Mouse (Mus musculus): ENCODE measurements around the gene Fhit. TPM values are rescaled to one million over a fixed set of nuclear protein-coding genes. Genes with fewer than 3 reads are reported as not detected.
"Not testable (repeated sequence)": the region's sequence is repeated elsewhere in the genome, so short reads cannot be mapped to it uniquely, and the experiment has no call there.

The Fhit gene
- polyA plus RNA-seq, 1 experiment from 2014 or later = 3.3 TPM

DNA sequence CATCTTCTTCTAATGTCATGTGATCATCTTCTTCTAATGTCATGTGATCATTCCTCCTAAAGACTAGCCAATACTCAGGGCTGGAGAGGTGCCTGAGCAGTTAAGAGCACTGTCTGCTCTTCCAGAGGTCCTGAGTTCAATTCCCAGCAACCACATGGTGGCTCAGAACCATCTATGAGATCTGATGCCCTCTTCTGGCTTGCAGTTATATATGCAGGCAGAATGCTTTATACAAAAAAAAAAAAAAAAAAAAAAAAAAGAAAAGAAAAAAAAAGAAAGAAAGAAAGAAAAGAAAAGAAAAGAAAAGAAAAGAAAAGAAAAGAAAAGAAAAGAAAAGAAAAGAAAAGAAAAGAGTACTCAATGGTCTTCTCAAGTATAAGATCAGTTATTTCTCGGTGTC is 407.0 kb downstream of the Fhit start:
- 96% methylated on average over 1 of the region's 1 CpGs for WGBS
- not testable (repeated sequence) for H3K9me3 ChIP-seq; H3K27me3 ChIP-seq (replicated peaks; ENCODE audit: low read depth, poor library complexity, severe bottlenecking); H3K4me1 ChIP-seq; H3K4me3 ChIP-seq; H3K36me3 ChIP-seq (replicated peaks); H3K27ac ChIP-seq (replicated peaks); DNase-seq (ENCODE audit: low spot score)

DNA sequence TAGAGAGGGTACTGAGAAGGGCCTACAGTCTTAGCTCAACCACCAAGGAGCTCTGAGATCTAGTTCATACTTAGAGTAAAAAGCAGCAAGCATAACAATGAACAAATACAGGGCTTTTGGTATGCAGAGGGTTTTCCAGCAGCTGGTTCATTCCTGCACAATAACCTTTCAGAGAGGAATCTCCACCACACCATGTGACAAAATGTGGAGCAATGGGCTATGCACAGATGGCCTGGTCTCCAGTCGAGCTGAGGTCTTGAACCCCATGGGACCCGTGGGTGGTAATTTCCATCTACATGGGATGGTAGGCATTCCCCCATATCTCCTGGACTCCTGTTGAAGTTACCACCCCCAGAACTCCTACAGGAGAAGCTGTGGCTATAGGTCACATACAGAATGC is 423.8 kb downstream of the Fhit start:
- H3K4me3 ChIP-seq = no peak overlapping the region
- H3K27me3 ChIP-seq (replicated peaks; ENCODE audit: low read depth, poor library complexity, severe bottlenecking) = no peaks in the 10 kb centered on the region
- no peak for DNase-seq (ENCODE audit: low spot score)
- 79% methylated on average over 2 of the region's 2 CpGs for WGBS
- no peaks in the 10 kb centered on the region for H3K9me3 ChIP-seq
- H3K4me1 ChIP-seq = no peaks in the 10 kb centered on the region
- no peaks in the 10 kb centered on the region for H3K36me3 ChIP-seq (replicated peaks)
- H3K27ac ChIP-seq (replicated peaks) = no peak overlapping the region

DNA sequence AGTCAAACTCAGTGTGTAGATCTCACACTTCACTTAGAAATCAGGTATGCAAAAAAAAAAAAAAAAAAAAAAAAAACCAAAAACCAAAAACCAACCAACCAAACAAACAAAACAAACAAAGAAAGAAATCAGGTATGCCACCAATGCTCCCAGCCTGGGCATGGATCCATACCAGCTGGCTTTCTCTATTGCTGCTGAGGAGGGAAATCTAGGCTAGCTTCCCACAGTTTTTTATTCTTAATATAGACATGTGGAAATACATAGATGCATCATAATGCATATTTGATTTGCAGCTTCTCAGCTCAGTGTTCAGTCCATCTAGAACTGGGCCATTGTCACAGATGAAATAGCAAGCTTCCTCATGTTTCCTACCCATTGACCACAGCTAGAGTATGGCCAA is 439.3 kb downstream of the Fhit start:
- no peaks in the 10 kb centered on the region for H3K4me1 ChIP-seq
- no peaks in the 10 kb centered on the region for H3K27me3 ChIP-seq (replicated peaks; ENCODE audit: low read depth, poor library complexity, severe bottlenecking)
- H3K4me3 ChIP-seq = no peak overlapping the region
- no peaks in the 10 kb centered on the region for H3K36me3 ChIP-seq (replicated peaks)
- no peak for DNase-seq (ENCODE audit: low spot score)
- H3K27ac ChIP-seq (replicated peaks) = no peak overlapping the region
- no peaks in the 10 kb centered on the region for H3K9me3 ChIP-seq

DNA sequence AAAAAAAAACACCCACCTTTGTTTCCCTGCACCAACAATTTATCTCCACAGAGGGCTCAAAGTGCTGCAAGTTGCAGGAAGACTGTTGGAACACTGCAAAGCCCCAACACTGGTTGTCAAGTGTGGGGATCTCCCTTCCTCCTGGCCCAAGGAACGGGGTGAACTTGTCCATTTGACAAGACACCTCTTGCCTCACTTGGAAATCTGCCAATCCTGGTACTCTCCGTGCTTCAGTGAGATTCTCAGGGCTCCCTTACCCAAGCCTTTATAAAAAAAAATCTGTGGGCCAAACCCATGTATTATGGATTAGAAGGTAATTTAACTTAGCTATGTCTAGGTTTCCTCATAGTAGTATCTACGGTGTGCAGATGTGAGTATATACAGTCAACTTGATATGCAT is 448.9 kb downstream of the Fhit start:
- Histone ChIP-seq H3K4me1 (no peaks in the 10 kb centered on the region), H3K9me3 (no peaks in the 10 kb centered on the region), H3K4me3 (no peak overlapping the region), H3K27me3 (replicated peaks; ENCODE audit: low read depth, poor library complexity, severe bottlenecking) (no peaks in the 10 kb centered on the region), H3K36me3 (replicated peaks) (no peaks in the 10 kb centered on the region), H3K27ac (replicated peaks) (no peak overlapping the region)
- no peak for DNase-seq (ENCODE audit: low spot score)
- WGBS = 78% methylated on average over 3 of the region's 3 CpGs

DNA sequence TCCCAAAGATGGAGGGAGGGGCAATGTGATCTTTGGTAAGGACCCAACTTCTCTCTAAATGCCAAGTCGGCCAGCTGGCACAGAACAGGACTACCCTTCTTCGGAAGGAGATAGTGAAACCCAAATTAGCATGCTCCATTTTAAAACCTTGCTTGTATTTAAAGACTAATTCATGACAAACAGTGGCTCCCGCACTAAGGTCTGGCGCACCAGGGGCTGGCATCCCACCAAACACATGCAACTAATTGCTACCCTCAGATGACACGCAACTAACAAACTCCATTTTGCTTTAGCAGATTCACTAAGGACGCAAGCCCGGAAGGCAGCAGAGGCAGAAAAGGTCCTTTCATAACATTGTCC is 449.3 kb downstream of the Fhit start:
- WGBS = 80% methylated on average over 7 of the region's 7 CpGs
- Histone ChIP-seq H3K36me3 (replicated peaks) (no peaks in the 10 kb centered on the region), H3K27me3 (replicated peaks; ENCODE audit: low read depth, poor library complexity, severe bottlenecking) (no peaks in the 10 kb centered on the region), H3K4me1 (no peaks in the 10 kb centered on the region), H3K4me3 (no peak overlapping the region), H3K9me3 (no peaks in the 10 kb centered on the region), H3K27ac (replicated peaks) (no peak overlapping the region)
- DNase-seq (ENCODE audit: low spot score) = no peak

DNA sequence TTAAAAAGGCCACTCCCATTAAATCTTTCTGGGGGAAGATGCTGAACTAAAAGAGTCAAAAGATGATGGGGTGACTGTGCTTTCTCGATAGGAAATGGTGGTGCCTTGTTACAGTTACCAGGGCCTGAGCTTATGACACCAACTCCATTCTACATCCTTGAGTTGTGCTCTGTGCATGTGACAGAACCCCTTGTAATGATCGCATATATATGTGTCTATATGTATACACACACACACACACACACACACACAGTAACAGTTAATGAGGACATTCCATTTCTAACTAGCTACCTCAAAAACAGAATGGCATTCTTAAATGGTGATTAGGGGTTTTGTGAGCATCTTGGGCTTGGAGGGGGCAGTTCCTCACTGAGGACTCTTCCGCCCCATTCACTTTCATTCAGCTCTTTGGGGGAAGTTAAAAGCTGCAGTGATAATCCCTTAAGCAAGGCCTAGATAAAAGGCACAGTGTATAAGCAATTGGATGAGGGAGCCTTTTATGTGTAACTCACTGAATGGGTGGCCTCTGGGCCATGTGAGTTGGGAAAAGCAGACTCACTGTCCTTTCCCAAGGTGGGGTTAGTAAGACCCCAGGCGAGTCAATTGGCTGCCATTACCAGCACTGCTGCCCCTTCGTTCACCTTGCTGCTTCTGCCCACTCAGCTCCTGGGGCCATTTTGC is 449.9 kb downstream of the Fhit start:
- no peaks in the 10 kb centered on the region for H3K27me3 ChIP-seq (replicated peaks; ENCODE audit: low read depth, poor library complexity, severe bottlenecking)
- no peaks in the 10 kb centered on the region for H3K4me1 ChIP-seq
- WGBS = 78% methylated on average over 5 of the region's 5 CpGs
- H3K9me3 ChIP-seq = no peaks in the 10 kb centered on the region
- no peak overlapping the region for H3K27ac ChIP-seq (replicated peaks)
- H3K4me3 ChIP-seq = no peak overlapping the region
- H3K36me3 ChIP-seq (replicated peaks) = no peaks in the 10 kb centered on the region
- DNase-seq (ENCODE audit: low spot score) = no peak

DNA sequence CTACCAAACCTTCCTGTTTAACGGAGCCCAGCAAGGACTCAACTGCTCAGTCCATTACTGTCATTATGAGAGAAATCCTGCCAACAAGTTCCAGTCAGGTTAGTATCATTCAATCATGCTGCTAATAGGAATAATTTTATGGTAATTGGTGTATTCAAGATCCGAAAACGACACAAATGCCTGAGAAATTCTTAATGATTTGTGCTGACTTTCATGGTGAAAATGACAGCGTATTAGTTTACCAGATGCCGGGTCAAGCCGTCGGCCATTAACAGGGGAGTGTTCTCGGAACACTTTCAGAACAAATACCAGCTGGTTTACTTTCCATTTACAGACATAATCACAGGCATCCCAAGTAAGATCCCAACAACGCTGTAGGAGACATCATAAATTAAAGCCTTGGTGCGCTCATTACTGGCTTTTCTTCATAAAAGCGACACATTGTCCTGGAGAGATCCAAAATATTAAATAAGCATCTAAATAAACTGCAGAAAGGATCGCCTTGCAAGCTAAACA is 451.0 kb downstream of the Fhit start:
- no peaks in the 10 kb centered on the region for H3K27me3 ChIP-seq (replicated peaks; ENCODE audit: low read depth, poor library complexity, severe bottlenecking)
- no peaks in the 10 kb centered on the region for H3K4me1 ChIP-seq
- DNase-seq (ENCODE audit: low spot score) = no peak
- H3K36me3 ChIP-seq (replicated peaks) = no peaks in the 10 kb centered on the region
- H3K27ac ChIP-seq (replicated peaks) = no peak overlapping the region
- WGBS = 83% methylated on average over 12 of the region's 12 CpGs
- no peaks in the 10 kb centered on the region for H3K9me3 ChIP-seq
- H3K4me3 ChIP-seq = no peak overlapping the region

DNA sequence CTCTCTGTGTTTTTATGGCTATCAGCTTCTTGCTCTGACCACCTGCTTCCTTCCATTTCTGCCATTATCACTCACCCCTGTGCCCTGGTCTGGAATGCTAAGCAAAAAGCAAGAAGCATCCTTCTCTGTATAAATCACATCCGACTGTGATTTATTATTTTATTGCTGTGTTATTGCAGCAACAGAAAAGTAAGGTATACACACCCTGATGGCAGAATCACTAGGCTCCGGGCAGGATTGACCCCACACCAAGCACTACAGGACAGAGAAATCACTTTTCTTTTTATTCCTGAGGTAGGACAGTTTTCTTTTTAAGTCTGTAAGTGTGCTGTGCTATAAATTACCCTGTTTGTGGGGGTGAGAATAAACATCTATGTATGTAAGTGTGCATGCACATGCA is 460.1 kb downstream of the Fhit start:
- Histone ChIP-seq H3K36me3 (replicated peaks) (no peaks in the 10 kb centered on the region), H3K4me1 (no peaks in the 10 kb centered on the region), H3K27me3 (replicated peaks; ENCODE audit: low read depth, poor library complexity, severe bottlenecking) (no peaks in the 10 kb centered on the region), H3K27ac (replicated peaks) (no peak overlapping the region), H3K4me3 (no peak overlapping the region), H3K9me3 (no peaks in the 10 kb centered on the region)
- no peak for DNase-seq (ENCODE audit: low spot score)
- WGBS = 90% methylated on average over 2 of the region's 2 CpGs

DNA sequence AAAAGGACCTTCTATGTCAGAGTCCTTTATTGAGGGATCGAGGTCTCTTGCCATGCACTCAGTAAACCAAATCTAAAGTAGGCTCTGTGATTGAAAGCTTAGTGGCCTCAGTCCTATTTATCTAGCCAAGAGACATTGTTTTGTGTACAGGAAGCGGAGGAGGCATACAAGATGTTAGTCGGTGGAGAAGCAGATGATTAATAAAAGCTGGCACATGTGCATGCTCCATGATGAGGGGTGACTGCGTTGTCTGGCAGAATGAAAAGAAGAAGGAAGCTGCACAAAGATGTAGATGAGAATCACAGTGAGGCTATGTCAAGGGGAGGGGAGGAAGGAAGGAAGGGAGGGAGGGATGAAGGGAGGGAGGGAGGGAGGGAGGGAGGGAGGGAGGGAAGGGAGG is 481.8 kb downstream of the Fhit start:
- Histone ChIP-seq H3K4me1 (no peaks in the 10 kb centered on the region), H3K4me3 (no peak overlapping the region), H3K27me3 (replicated peaks; ENCODE audit: low read depth, poor library complexity, severe bottlenecking) (no peaks in the 10 kb centered on the region), H3K27ac (replicated peaks) (no peak overlapping the region), H3K36me3 (replicated peaks) (no peaks in the 10 kb centered on the region), H3K9me3 (no peaks in the 10 kb centered on the region)
- no peak for DNase-seq (ENCODE audit: low spot score)
- 71% methylated on average over 4 of the region's 4 CpGs for WGBS

DNA sequence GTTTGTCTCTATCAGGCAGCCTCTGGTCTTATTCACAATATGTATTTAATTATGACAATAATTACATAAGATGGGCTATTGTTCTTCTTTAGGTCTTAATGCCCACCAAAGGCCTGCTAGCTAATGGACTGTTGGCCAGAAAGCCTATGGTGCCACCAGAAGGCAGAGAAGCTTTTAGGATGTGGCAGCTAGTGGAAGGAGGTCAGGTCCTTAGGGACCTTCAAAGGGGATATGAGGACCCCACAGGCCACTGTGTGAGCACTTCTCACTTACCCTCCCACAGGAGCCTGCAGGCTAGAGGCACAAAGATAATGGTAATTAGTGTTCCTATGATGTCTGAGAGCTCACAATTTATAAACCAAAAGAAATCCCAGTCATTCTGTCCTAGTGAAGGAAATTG is 482.2 kb downstream of the Fhit start:
- no peaks in the 10 kb centered on the region for H3K4me1 ChIP-seq
- no peak overlapping the region for H3K4me3 ChIP-seq
- H3K27ac ChIP-seq (replicated peaks) = no peak overlapping the region
- DNase-seq (ENCODE audit: low spot score) = no peak
- H3K27me3 ChIP-seq (replicated peaks; ENCODE audit: low read depth, poor library complexity, severe bottlenecking) = no peaks in the 10 kb centered on the region
- H3K36me3 ChIP-seq (replicated peaks) = no peaks in the 10 kb centered on the region
- H3K9me3 ChIP-seq = no peaks in the 10 kb centered on the region

DNA sequence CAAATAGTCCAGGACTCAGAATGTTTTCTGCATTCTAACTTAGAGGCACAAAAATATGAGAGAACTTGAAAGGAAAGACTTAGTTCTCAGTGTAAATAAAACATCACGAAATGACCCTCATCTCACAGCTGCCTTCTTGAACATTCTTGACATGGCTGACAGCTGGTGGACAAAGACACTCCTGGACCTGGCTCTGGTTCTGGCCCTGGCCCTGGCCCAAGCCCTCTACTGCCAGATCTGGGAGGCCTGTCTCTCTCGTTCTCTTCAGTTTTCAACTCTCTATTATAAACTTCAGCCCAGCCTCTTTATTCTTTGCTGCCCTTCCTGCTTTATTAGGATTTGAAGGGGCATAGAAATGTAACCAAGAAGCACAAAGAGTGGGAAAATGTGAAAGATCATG is 484.2 kb downstream of the Fhit start:
- 79% methylated on average over 2 of the region's 2 CpGs for WGBS

DNA sequence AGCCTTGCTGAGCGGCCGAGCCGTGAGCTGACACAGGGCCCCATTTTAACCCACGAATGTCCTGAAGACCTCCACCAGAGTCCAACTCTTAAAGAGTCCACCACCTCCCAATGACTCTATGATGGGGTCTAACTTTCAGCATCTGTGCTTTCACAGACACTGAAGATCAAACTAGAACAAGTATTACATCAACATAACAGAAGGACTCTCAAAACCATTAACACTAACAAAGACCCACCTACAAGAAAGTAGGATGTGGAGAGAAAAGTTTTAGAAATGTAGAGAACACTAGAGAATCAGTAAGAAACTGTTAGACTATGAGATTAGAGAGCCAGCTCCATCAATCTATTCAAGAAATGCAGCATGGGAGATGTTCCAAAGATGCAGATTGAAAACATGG is 501.6 kb downstream of the Fhit start:
- H3K4me1 ChIP-seq = peaks cover 9% of the 10 kb centered on the region
- no peaks in the 10 kb centered on the region for H3K27me3 ChIP-seq (replicated peaks; ENCODE audit: low read depth, poor library complexity, severe bottlenecking)
- no peaks in the 10 kb centered on the region for H3K36me3 ChIP-seq (replicated peaks)
- no peak overlapping the region for H3K4me3 ChIP-seq
- no peak overlapping the region for H3K27ac ChIP-seq (replicated peaks)
- WGBS = 90% methylated on average over 4 of the region's 4 CpGs
- DNase-seq (ENCODE audit: low spot score) = no peak
- no peaks in the 10 kb centered on the region for H3K9me3 ChIP-seq

More for the DNA sequence above, 484.2 kb downstream of the Fhit start:
- Histone ChIP-seq H3K4me1 (no peaks in the 10 kb centered on the region), H3K27ac (replicated peaks) (no peak overlapping the region), H3K4me3 (no peak overlapping the region), H3K9me3 (no peaks in the 10 kb centered on the region), H3K36me3 (replicated peaks) (no peaks in the 10 kb centered on the region), H3K27me3 (replicated peaks; ENCODE audit: low read depth, poor library complexity, severe bottlenecking) (no peaks in the 10 kb centered on the region)
- DNase-seq (ENCODE audit: low spot score) = no peak

DNA sequence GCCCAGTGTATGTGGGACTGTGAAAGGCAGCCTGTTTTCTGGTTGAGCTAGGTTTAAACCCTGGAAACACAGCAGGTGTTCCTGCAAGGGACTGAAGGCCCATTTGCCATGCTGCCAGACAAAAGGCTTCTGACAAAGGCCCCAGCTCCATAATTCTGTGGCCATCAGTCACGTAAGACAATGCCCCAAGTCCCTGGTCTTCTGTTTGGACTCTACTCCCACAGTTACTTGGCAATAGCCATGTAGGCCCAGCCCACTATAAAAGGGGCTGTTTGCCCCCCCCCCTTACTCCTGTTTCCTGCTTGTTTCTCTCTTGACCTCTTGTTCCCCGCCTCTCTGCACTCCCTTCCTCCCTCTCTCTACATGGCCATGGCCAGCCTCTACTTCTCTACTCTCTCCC is 502.5 kb downstream of the Fhit start:
- no peak for DNase-seq (ENCODE audit: low spot score)
- 84% methylated on average over 2 of the region's 2 CpGs for WGBS
- Histone ChIP-seq H3K4me1 (peaks cover 9% of the 10 kb centered on the region), H3K27me3 (replicated peaks; ENCODE audit: low read depth, poor library complexity, severe bottlenecking) (no peaks in the 10 kb centered on the region), H3K9me3 (no peaks in the 10 kb centered on the region), H3K36me3 (replicated peaks) (no peaks in the 10 kb centered on the region), H3K27ac (replicated peaks) (0 out of 2 replicates have a peak overlapping the region, but pooled peaks have one; percentile 10), H3K4me3 (no peak overlapping the region)

DNA sequence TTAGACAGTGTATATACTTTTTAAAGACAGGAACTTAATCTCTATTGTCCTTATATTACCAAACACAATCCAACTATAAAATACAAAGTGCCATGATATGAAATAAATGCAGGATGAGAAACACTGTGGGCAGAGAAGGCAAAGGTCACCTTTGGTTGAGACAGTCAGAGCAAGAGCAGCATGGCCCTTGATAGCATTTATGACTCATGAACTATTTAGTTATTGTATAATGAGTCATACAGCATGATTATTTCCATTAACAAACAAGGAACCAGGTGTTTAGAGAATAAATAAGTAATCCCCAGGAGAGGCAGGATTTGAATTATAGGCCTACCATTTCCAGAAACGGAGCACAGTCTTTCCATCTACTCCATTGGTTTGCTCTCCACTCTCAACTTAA is 503.6 kb downstream of the Fhit start:
- Histone ChIP-seq H3K9me3 (no peaks in the 10 kb centered on the region), H3K4me1 (peaks cover 9% of the 10 kb centered on the region), H3K4me3 (no peak overlapping the region), H3K27ac (replicated peaks) (no peak overlapping the region), H3K27me3 (replicated peaks; ENCODE audit: low read depth, poor library complexity, severe bottlenecking) (no peaks in the 10 kb centered on the region), H3K36me3 (replicated peaks) (no peaks in the 10 kb centered on the region)
- DNase-seq (ENCODE audit: low spot score) = no peak
- WGBS = 96% methylated on average over 1 of the region's 1 CpGs
